Mouse (Mus musculus) fibroblast of lung, adult 2 months (primary cell): ENCODE results near the gene Mdn1.
A peak's percentile ranks its signal among the peaks of the same experiment; 100 is the strongest.

Experiments used
- DNase-seq: peaks from one replicate; pipeline ENCODE4 v3.0.0-alpha.2; 2011; ENCODE audit warnings: low read depth

Gene Mdn1

DNA sequence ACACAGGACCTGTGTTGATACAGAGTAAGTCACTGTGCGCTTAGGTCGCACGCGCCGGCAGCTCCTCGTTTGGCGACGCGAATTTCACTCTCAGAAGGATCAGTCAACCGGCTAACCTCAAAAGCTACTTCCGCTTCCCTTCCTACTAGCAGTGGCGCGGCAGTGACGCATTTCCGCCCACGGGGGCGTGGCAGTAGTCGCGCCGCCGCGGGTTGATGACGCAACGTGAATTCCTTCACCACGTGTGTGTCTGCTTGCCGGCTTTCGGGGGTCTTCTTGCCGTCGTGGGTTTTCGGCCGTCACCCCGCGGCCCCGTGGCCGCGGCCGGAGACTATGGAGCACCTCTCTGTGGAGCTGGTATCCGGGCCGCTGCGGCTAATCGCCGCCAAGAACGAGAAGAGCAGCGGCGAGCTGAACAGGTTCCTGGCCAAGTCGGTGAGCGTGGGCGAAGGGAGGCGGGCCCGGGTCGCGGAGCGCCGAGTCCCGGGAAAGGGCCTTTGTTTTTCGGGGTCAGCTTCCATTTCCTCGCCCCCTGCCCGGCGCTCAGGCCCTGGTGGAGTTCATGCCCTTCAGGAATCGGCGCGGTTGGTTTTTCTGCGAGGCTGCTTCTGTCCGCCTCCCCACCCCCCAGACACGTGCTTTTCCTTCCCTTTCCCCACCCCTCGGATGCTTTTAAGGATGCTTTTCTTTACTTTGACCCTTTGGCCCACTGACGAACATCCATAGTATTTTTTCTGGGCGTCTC is at the start of gene Mdn1:
Mdn1 (plus strand) TSS at position 202 of the 745 bp plus-strand sequence.
- DNase-seq = peak; percentile 69

DNA sequence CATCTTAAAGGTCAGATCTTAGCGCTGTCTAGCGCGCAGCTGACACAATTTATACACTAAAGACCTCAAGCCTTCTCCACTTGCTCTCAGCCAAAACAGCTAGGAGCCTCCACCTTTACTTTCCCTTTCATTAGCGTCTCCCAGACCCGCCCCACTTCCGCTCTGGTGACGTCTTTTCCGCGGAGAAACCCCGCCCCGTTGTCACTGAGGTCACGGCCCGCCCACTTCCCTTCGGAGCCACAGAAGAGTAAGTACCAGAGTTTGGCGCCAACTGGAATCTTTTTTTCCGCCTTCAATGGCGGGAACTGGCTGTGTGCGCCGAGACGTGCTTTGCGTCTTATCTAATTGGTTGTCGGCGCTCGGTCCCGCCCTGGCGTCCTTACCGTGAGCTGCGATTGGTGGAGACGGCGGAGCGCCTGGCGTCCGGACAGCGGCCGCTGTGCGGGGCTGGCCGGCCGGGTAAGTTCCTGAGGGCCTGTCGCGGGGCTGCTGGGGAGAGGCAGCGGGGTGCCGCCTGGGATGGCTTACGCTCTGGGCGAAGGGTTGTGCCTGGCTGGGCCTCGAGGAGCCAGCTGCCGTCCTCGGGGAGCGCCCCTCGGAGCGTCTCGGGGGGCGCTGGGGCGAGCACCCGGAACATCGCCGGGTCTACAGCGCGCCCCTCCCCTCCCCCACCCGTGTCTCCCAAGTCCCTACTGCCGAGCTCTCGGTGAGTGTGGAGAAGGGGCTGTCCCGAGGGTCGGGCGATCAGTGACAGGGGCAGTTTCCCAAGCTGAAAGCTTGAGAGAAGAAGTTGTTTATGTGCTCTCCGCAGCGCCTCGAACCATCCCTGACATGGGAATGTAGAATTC is 41.7 kb upstream of the Mdn1 start, which contains the start of gene Casp8ap2:
Casp8ap2 (plus strand) TSS at position 418 of the 848 bp plus-strand sequence.
- DNase-seq = peak; percentile 98

DNA sequence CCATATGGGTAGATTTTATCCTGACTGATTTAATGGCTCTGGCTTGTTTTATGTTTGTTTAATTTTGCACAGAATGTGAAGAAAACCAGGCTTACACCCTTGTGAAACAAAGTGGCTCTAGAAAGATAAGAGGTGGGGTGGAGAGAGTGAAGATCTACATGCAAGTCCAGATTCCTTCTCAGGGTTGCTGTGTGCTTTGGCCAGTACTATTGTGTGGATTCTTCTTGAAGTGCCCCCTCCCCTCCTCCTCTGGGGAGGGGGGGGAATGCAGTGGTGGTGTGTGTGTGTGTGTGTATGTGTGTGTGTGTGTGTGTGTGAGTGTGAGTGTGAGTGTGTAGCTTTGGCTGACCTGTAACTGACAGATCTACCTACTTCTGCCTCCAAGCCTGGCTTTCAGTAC is 35.3 kb upstream of the Mdn1 start:
- no peak for DNase-seq

GRCm38 (mm10) chr4:32651669-32652068 is 5.2 kb upstream of the Mdn1 start:
- no peak for DNase-seq

DNA sequence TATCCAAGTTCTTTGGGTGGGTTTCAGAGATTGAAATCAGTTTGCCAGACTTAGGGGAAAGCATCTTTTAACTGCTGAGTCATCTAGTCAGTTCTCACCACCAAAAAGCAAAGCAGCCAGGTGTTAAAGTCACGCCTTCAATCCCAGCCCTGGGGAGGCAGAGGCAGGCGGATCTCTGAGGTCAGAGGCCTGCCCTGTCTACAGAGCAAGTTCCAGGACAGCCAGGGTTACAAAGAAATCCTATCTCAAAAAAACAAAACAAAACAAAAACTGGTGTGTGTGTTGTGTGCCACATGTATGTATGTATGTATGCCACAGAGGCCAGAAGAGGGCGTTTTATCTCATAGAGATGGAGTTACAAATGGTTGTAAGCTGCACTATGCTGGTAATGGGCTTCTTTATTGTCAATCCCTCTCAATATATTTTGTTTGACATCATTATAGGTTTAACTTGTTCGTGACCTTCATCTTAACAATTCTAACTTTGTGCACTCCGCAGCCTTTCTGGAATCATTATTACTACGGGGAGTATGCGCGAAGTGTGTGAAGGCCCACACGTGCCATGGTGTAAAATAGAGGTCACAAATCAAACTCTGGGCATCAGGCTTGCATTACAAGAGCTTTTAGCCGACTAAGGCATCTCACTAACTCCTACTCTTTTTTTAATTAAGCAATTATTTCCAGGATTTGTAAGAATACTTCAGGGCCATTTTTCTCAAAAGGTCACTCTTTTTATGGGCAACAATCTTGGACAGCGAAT is 594 bp upstream of the Mdn1 start:
- no peak for DNase-seq

DNA sequence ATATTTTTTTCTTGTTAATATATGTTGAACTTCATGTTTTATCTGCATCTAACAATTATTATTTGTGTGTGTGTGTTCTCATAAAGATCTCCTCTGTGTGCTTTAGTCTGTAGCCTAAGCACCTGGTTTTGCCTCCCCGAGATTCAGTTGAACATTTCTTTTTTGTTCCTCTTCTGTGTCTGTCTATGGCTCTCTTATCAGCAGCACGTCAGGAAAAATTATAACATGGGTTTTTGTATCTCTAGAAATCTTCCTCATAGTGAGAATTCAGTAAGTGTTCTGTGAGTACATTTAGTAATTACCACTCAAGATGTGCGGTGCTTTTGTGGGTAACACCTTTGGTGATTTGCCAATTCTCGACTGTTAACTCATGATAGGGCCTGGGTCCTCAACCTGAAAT is 8.9 kb downstream of the Mdn1 start:
- DNase-seq = no peak

GRCm38 (mm10) chr4:32668291-32668690 is 11.4 kb downstream of the Mdn1 start:
- DNase-seq = no peak

GRCm38 (mm10) chr4:32669825-32670224 is 12.9 kb downstream of the Mdn1 start:
- no peak for DNase-seq

GRCm38 (mm10) chr4:32674025-32674424 is 17.1 kb downstream of the Mdn1 start:
- DNase-seq = no peak

GRCm38 (mm10) chr4:32677471-32677870 is 20.6 kb downstream of the Mdn1 start:
- DNase-seq = no peak

DNA sequence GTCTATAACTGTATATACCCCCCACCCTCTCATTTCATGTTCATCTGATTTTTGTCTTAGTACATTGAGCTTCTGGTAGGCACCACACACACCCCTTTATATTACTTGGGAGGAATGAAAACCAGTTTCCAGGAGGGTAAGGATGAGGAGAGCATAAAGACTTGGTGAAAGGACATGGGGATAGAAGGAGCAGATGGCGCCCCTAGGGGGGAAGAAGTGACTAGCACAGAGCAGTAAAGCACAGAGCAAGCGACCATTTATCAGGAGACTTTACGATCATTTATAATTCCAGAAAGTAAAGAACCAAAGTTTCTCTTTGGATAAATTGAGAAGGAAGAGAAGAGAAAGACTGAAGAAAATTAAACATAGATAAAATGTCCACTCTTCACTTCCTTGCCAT is 23.9 kb downstream of the Mdn1 start:
- DNase-seq = no peak

DNA sequence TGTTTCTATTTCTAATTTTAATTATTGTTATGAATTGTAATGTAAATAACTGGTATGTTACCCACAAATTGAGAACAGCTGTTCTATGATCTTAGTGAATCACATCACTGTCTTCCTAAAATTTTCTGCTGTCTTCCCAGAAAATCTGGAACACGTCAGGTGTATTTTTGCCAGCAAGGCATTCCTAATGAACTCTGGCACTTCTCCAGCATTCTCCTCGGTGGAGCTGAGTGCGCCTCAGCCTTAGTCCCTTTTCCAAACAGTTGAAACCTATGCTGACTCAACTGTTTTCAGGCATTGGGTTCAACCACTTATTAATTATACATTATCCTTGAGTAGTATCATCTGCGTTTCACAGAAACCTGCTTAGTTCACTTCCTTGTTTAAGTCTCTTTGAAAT is 25.6 kb downstream of the Mdn1 start:
- no peak for DNase-seq

- DNase-seq = no peak
Measured at GRCm38 (mm10) chr4:32683061-32683582, 26.2 kb downstream of the Mdn1 start.

- DNase-seq = no peak
Measured at GRCm38 (mm10) chr4:32717733-32718132, 60.8 kb downstream of the Mdn1 start.

DNA sequence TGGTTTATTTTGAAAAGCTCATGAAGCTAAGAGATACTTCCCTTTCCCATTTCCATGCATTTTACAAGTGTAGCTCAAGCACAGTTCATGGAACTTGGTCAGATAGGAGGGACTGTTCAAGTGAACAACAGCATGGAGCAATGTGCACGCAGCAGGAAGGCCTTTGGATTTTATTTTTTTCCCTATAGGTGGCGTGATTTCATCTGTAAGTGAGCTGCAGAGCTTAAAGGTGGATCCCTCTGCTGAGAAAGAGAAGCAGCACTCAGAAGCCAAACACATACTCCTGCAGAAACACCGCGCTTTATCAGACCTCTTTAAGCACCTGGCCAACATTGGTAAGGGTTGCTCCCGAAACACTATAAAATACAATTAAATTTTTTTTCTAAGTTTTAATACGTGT is 88.5 kb downstream of the Mdn1 start:
- DNase-seq = no peak

- no peak for DNase-seq
Measured at GRCm38 (mm10) chr4:32748396-32748795, 91.5 kb downstream of the Mdn1 start.

- no peak for DNase-seq
Measured at GRCm38 (mm10) chr4:32750711-32751110, 93.8 kb downstream of the Mdn1 start.

DNA sequence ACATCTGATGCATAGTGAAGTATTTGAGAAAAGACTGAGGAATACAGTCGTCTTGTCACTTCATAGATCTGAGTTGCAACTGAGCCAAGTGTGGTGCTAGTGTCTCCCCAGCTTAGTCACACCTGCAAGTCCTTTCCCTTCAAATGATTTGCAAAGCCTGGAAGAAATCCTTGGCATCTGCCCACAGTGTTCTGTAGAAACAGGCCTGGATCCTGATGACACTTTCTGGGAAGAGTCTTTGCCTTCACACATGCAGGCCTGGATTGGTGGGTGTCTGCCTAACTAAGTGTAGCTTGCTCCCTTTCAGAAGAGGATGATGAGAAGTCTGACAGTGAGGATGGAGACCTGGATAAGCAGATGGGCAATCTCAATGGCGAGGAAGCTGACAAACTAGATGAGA is 100.5 kb downstream of the Mdn1 start:
- DNase-seq = no peak

DNA sequence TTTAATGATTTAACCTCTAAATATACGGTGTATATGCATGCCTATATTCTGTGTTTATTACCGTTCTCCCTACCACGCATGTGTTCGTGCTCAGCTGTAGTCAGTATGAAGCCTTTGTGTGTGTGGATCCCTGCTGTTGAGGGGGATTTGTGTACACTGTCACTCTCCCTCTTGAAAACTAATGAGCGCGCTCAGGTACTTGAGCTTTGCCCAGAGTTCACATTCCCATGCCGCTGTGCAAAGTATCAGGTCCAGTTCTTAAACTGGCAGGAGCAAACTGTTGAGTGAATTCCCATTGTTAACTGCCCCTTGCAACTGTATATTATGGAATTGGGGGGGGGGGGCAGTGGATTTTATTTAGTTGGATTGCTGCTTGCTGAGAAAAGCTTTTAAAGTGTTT is 110.6 kb downstream of the Mdn1 start:
- no peak for DNase-seq

DNA sequence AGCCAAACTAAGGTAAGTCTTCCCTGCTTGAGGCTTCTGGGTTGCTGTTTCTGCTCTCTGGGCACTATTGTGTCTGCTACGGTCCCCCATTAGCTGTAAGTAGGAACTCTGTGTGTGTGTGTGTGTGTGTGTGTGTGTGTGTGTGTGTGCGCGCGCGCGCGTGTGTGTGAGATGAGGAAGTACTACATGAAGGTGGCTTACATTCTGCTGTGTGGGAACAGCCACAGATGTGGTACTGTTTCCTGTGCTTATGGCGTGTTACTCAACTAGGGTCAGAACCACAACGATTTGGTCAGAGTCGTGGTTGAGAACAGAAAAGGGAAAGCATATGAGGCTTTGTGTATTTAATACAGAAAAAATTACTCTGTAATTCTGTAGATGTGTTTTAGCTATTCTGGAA is 111.1 kb downstream of the Mdn1 start:
- no peak for DNase-seq

- DNase-seq = no peak
Measured at GRCm38 (mm10) chr4:32770284-32770810, 113.4 kb downstream of the Mdn1 start.

GRCm38 (mm10) chr4:32779996-32780395 is 123.1 kb downstream of the Mdn1 start:
- DNase-seq = no peak
